10 mouse cellular contexts compared by ENCODE assay signal in genomic region chrX:134586447-134586846, GRCm38 (mm10). TPM values are rescaled to one million over a fixed set of nuclear protein-coding genes. Genes with fewer than 3 reads are reported as not detected.
DNase-seq lines count a peak whose midpoint lies in the region; ATAC-seq and TF ChIP-seq lines count a peak whose summit lies in the region.
"Had no signal": no experiment of that assay in that cellular context is flagged by ENCODE, and none has a peak within 500 bp of the region (broad histone marks: within the 10 kb centered on the region; RNA-seq: fewer than 3 reads in every experiment).

No protein-coding gene starts in this region.

- H3K27ac ChIP-seq in kidney, adult 2 months (ENCODE audit: insufficient read depth, low read depth, low read length): no peak overlapping the region
- H3K27ac ChIP-seq in bone marrow macrophage, adult 2 months (ENCODE audit: insufficient read depth, low read depth, low read length): peak overlapping the region; percentile 21
- no peak overlapping the region for H3K27ac ChIP-seq in hindbrain, embryonic 14.5 days
- H3K27ac ChIP-seq in midbrain, embryonic 13.5 days: no peak overlapping the region

- H3K4me3 ChIP-seq in kidney, adult 2 months (ENCODE audit: insufficient read depth, low read depth, low read length): peak overlapping the region; percentile 86
- peak overlapping the region; percentile 98 for H3K4me3 ChIP-seq in bone marrow macrophage, adult 2 months (ENCODE audit: insufficient read depth, low read length)
- peak overlapping the region; percentile 49 for H3K4me3 ChIP-seq in hindbrain, embryonic 14.5 days (replicated peaks; ENCODE audit: low read length)
- peak overlapping the region; percentile 50 for H3K4me3 ChIP-seq in midbrain, embryonic 13.5 days (replicated peaks)

- ATAC-seq in hindbrain, embryonic 14.5 days (ENCODE audit: low FRiP score): no peak
- no peak for ATAC-seq in midbrain, embryonic 13.5 days

- peak overlapping the region; percentile 65 for H3K4me2 ChIP-seq in hindbrain, embryonic 14.5 days (replicated peaks)
- peak overlapping the region; percentile 64 for H3K4me2 ChIP-seq in midbrain, embryonic 13.5 days (replicated peaks)

- intact Hi-C loops in left cerebral cortex, postnatal 14 days (cut with DNase I): no loop called here

- TF ChIP-seq CTCF in kidney, adult 2 months (conservative IDR thresholded peaks at IDR 0.05; ENCODE audit: insufficient read depth, insufficient read length, low read depth, low read length): no peak
- no peak for TF ChIP-seq CTCF in bone marrow macrophage, adult 2 months (IDR thresholded peaks at IDR 0.05; ENCODE audit: low read depth, low read length)

- H3K9me3 ChIP-seq in hindbrain, embryonic 14.5 days (ENCODE audit: control insufficient read depth, low read length): no peaks in the 10 kb centered on the region
- no peaks in the 10 kb centered on the region for H3K9me3 ChIP-seq in midbrain, embryonic 13.5 days

- no peak for DNase-seq in kidney, adult 2 months
- no peak for DNase-seq in kidney, postnatal 36 days
- DNase-seq in hindbrain, embryonic 14.5 days (ENCODE audit: low spot score): no peak
- DNase-seq in layer of hippocampus, postnatal 10 days (ENCODE audit: low spot score in 2 of 2): no peak
- no peak for DNase-seq in retina, postnatal 1 day
- no peak for DNase-seq in left cerebral cortex, postnatal 14 days (ENCODE audit: low spot score in 2 of 2)
- DNase-seq: cerebellum, postnatal 25 days had no signal

- H3K36me3 ChIP-seq in kidney, adult 2 months (ENCODE audit: control insufficient read depth, insufficient read depth, low read length): no peaks in the 10 kb centered on the region
- H3K36me3 ChIP-seq in hindbrain, embryonic 14.5 days (replicated peaks; ENCODE audit: control insufficient read depth, insufficient read depth): peaks cover 16% of the 10 kb centered on the region; the same call in 1 of the 2 replicates
- peaks cover 10% of the 10 kb centered on the region for H3K36me3 ChIP-seq in midbrain, embryonic 13.5 days

- H3K27me3 ChIP-seq in kidney, adult 2 months (replicated peaks; ENCODE audit: control insufficient read depth, insufficient read depth, low read length): no peaks in the 10 kb centered on the region
- 0 out of 2 replicates have a peak, but pooled peaks cover 2% of the 10 kb centered on the region for H3K27me3 ChIP-seq in hindbrain, embryonic 14.5 days (ENCODE audit: control insufficient read depth, insufficient read depth, low read length)
- H3K27me3 ChIP-seq in midbrain, embryonic 13.5 days: no peaks in the 10 kb centered on the region

- TF ChIP-seq POLR2A in kidney, adult 2 months (IDR thresholded peaks at IDR 0.05; ENCODE audit: low read depth, low read length): no peak
- no peak for TF ChIP-seq POLR2A in bone marrow macrophage, adult 2 months (IDR thresholded peaks at IDR 0.05; ENCODE audit: borderline replicate concordance, low read depth, low read length)

- peaks cover 5% of the 10 kb centered on the region; the same call in 1 of the 2 replicates for H3K4me1 ChIP-seq in kidney, adult 2 months (ENCODE audit: control insufficient read depth, insufficient read depth, low read length)
- peaks cover 6% of the 10 kb centered on the region for H3K4me1 ChIP-seq in bone marrow macrophage, adult 2 months (ENCODE audit: control insufficient read depth, insufficient read depth, low read length)
- peaks cover 11% of the 10 kb centered on the region; the same call in 1 of the 2 replicates for H3K4me1 ChIP-seq in hindbrain, embryonic 14.5 days (replicated peaks; ENCODE audit: control insufficient read depth, insufficient read depth, low read length)
- peaks cover 12% of the 10 kb centered on the region for H3K4me1 ChIP-seq in midbrain, embryonic 13.5 days (replicated peaks)

- WGBS in kidney, adult 2 months: 14% methylated on average over 8 of the region's 8 CpGs
- 36% methylated on average over 8 of the region's 8 CpGs for WGBS in hindbrain, embryonic 14.5 days
- 44% methylated on average over 8 of the region's 8 CpGs for WGBS in midbrain, embryonic 13.5 days

- H3K9ac ChIP-seq in hindbrain, embryonic 14.5 days: peak overlapping the region; percentile 67
- H3K9ac ChIP-seq in midbrain, embryonic 13.5 days (replicated peaks): peak overlapping the region; percentile 74

RNA-seq across cellular contexts. Expression of gene Rpl36a, which starts 1.0 kb away (rescaled TPM):
- 142 and 219 TPM in 2 replicates for polyA plus RNA-seq in kidney, adult 2 months (2012; rRNA removed)
- 520 and 660 TPM in 2 replicates for polyA plus RNA-seq in bone marrow macrophage, adult 2 months (2012; ENCODE audit: insufficient read depth, insufficient read length, missing spikeins)
- polyA plus RNA-seq in hindbrain, embryonic 14.5 days (2014; fragmentation: Nextera tagmentation; extraction: Ambion mirVana): 187 and 221 TPM in 2 replicates
- polyA plus RNA-seq in midbrain, embryonic 13.5 days (2015; fragmentation: Nextera tagmentation; extraction: Ambion mirVana): 211 and 233 TPM in 2 replicates
- 100 to 1,000 TPM; 211 to 227 TPM for total RNA-seq in layer of hippocampus, postnatal 10 days (2021)
- 100 to 1,000 TPM; 118 to 132 TPM for total RNA-seq in left cerebral cortex, postnatal 14 days (2021)

RNA-seq across cellular contexts. Expression of gene Btk, which starts 3.1 kb away (rescaled TPM):
- polyA plus RNA-seq in kidney, adult 2 months (2012; rRNA removed): 0.29 and 0.70 TPM in 2 replicates
- polyA plus RNA-seq in bone marrow macrophage, adult 2 months (2012; ENCODE audit: insufficient read depth, insufficient read length, missing spikeins): 73.8 and 74.3 TPM in 2 replicates
- 0.29 TPM in 1 of 2 replicates, not detected in the other for polyA plus RNA-seq in hindbrain, embryonic 14.5 days (2014; fragmentation: Nextera tagmentation; extraction: Ambion mirVana)
- 0.58 and 0.82 TPM in 2 replicates for polyA plus RNA-seq in midbrain, embryonic 13.5 days (2015; fragmentation: Nextera tagmentation; extraction: Ambion mirVana)
- 1 to 10 TPM; 1.3 to 1.5 TPM for total RNA-seq in layer of hippocampus, postnatal 10 days (2021)
- 1 to 10 TPM; 1.0 to 1.4 TPM for total RNA-seq in left cerebral cortex, postnatal 14 days (2021)
- polyA plus RNA-seq: Patski had no signal

RNA-seq across cellular contexts. Expression of gene Gla, which starts 14.5 kb away (rescaled TPM):
- polyA plus RNA-seq in kidney, adult 2 months (2012; rRNA removed): 2.0 and 2.7 TPM in 2 replicates
- polyA plus RNA-seq in bone marrow macrophage, adult 2 months (2012; ENCODE audit: insufficient read depth, insufficient read length, missing spikeins): 50.1 and 57.5 TPM in 2 replicates
- polyA plus RNA-seq in hindbrain, embryonic 14.5 days (2014; fragmentation: Nextera tagmentation; extraction: Ambion mirVana): 2.4 and 4.1 TPM in 2 replicates
- 4.1 and 4.7 TPM in 2 replicates for polyA plus RNA-seq in midbrain, embryonic 13.5 days (2015; fragmentation: Nextera tagmentation; extraction: Ambion mirVana)
- 1 to 10 TPM; 6.9 to 7.8 TPM for total RNA-seq in layer of hippocampus, postnatal 10 days (2021)
- total RNA-seq in left cerebral cortex, postnatal 14 days (2021): 1 to 10 TPM; 9.0 to 9.9 TPM

RNA-seq across cellular contexts. Expression of gene Hnrnph2, which starts 14.5 kb away (rescaled TPM):
- polyA plus RNA-seq in kidney, adult 2 months (2012; rRNA removed): 11.8 and 20.5 TPM in 2 replicates
- 105 TPM in 2 replicates for polyA plus RNA-seq in bone marrow macrophage, adult 2 months (2012; ENCODE audit: insufficient read depth, insufficient read length, missing spikeins)
- 90.2 and 102 TPM in 2 replicates for polyA plus RNA-seq in hindbrain, embryonic 14.5 days (2014; fragmentation: Nextera tagmentation; extraction: Ambion mirVana)
- 184 and 186 TPM in 2 replicates for polyA plus RNA-seq in midbrain, embryonic 13.5 days (2015; fragmentation: Nextera tagmentation; extraction: Ambion mirVana)
- 100 to 1,000 TPM; 128 to 133 TPM for total RNA-seq in layer of hippocampus, postnatal 10 days (2021)
- 100 to 1,000 TPM; 145 to 146 TPM for total RNA-seq in left cerebral cortex, postnatal 14 days (2021)

RNA-seq across cellular contexts. Expression of gene Timm8a1, which starts 44.8 kb away (rescaled TPM):
- polyA plus RNA-seq in kidney, adult 2 months (2012; rRNA removed): 2.5 and 4.9 TPM in 2 replicates
- polyA plus RNA-seq in bone marrow macrophage, adult 2 months (2012; ENCODE audit: insufficient read depth, insufficient read length, missing spikeins): 6.9 and 7.4 TPM in 2 replicates
- polyA plus RNA-seq in hindbrain, embryonic 14.5 days (2014; fragmentation: Nextera tagmentation; extraction: Ambion mirVana): 48.5 and 50.1 TPM in 2 replicates
- 40.0 and 40.5 TPM in 2 replicates for polyA plus RNA-seq in midbrain, embryonic 13.5 days (2015; fragmentation: Nextera tagmentation; extraction: Ambion mirVana)
- total RNA-seq in layer of hippocampus, postnatal 10 days (2021): 10 to 100 TPM; 24.4 to 27.8 TPM
- total RNA-seq in left cerebral cortex, postnatal 14 days (2021): 10 to 100 TPM; 23.5 to 25.3 TPM

Comparison
In these comparisons a context has a peak if more than half of its experiments do, and no peak if none do; other contexts are left out.
1. RNA of gene Btk, which starts 3.1 kb away (polyA plus RNA-seq): 73.8 to 74.3 TPM in bone marrow macrophage, adult 2 months; 0.29 to 0.70 TPM in kidney, adult 2 months, 0.58 to 0.82 TPM in midbrain, embryonic 13.5 days and 0.29 TPM in hindbrain, embryonic 14.5 days; every median in the first group is over 10 times any median in the second.
2. Peak in every context shown above with its lines, with median percentiles within 50 percentile points of each other: H3K4me3 ChIP-seq.